Mouse (Mus musculus) embryonic facial prominence, embryonic 10.5 days (tissue): ENCODE results near the gene Naa25. TPM values are rescaled to one million over a fixed set of nuclear protein-coding genes. Genes with fewer than 3 reads are reported as not detected.
A peak's percentile ranks its signal among the peaks of the same experiment; 100 is the strongest.

Experiments used
- DNase-seq: peaks from one replicate; pipeline ENCODE4 v3.0.0-alpha.2; 2017; ENCODE audit warnings: low spot score
- H3K27ac ChIP-seq: fragments of 300-500 bp; sonication (generic); replicated peaks from 2 replicates; pipeline ENCODE4 v1.5.1; 2016; ENCODE audit warnings: mild to moderate bottlenecking
- H3K27me3 ChIP-seq: fragments of 300-500 bp; sonication (generic); replicated peaks from 2 replicates; pipeline ENCODE4 v1.6.1; 2016; ENCODE audit warnings: low read depth, mild to moderate bottlenecking; ENCODE audit not compliant: poor library complexity, severe bottlenecking
- H3K36me3 ChIP-seq: fragments of 300-500 bp; sonication (generic); replicated peaks from 2 replicates; pipeline ENCODE4 v1.6.1; 2016; ENCODE audit warnings: mild to moderate bottlenecking, moderate library complexity
- H3K4me1 ChIP-seq: fragments of 300-500 bp; sonication (generic); 2 replicates; pipeline ENCODE4 v1.6.1; 2016
- H3K4me3 ChIP-seq: fragments of 300-500 bp; sonication (generic); 2 replicates; pipeline ENCODE4 v1.5.1; 2016; ENCODE audit warnings: mild to moderate bottlenecking, moderate library complexity
- H3K9me3 ChIP-seq: fragments of 300-500 bp; sonication (generic); 2 replicates; pipeline ENCODE4 v1.6.1; 2016; ENCODE audit warnings: mild to moderate bottlenecking
- WGBS: fragments of 180-500 bp; shearing (Covaris S2); methylation state at CpG from one replicate; pipeline ENCODE4 v1.1.7; 2016; 5-methylcytosine and 5-hydroxymethylcytosine counted together
- polyA plus RNA-seq: library from polyadenylated mRNA; unstranded; fragments of >200 nt; fragmentation: Nextera tagmentation; extraction: Ambion mirVana; gene quantifications from 2 replicates; pipeline ENCODE4 v1.2.1, GENCODE M21; 2016

Gene Naa25
- polyA plus RNA-seq, 1 experiment from 2014 or later = 49.4 TPM

GRCm38 (mm10) chr5:121398146-121398964 lies 619 bp downstream of the Naa25 start:
- H3K4me3 ChIP-seq = peak overlapping the region; percentile 79
- peaks cover 40% of the 10 kb centered on the region for H3K36me3 ChIP-seq
- under 1% methylated on average over 67 of the region's 67 CpGs for WGBS
- H3K4me1 ChIP-seq = peaks cover 24% of the 10 kb centered on the region
- peak overlapping the region; percentile 89 for H3K27ac ChIP-seq
- H3K27me3 ChIP-seq = no peaks in the 10 kb centered on the region
- DNase-seq = peak; percentile 80
- no peaks in the 10 kb centered on the region for H3K9me3 ChIP-seq

GRCm38 (mm10) chr5:121398965-121399462 lies 1.3 kb downstream of the Naa25 start:
- WGBS = 60% methylated on average over 9 of the region's 9 CpGs

GRCm38 (mm10) chr5:121399540-121399939 lies 1.8 kb downstream of the Naa25 start:
- H3K4me3 ChIP-seq = peak overlapping the region; percentile 79
- peaks cover 24% of the 10 kb centered on the region for H3K4me1 ChIP-seq
- peaks cover 49% of the 10 kb centered on the region for H3K36me3 ChIP-seq
- no peaks in the 10 kb centered on the region for H3K27me3 ChIP-seq
- no peaks in the 10 kb centered on the region for H3K9me3 ChIP-seq
- H3K27ac ChIP-seq = no peak overlapping the region
- DNase-seq = no peak
- WGBS = 91% methylated on average over 5 of the region's 5 CpGs

More at GRCm38 (mm10) chr5:121398965-121399462, 1.3 kb downstream of the Naa25 start:
- peaks cover 46% of the 10 kb centered on the region for H3K36me3 ChIP-seq
- DNase-seq = no peak
- H3K27ac ChIP-seq = peak overlapping the region; percentile 89; the same call in 1 of the 2 replicates
- peak overlapping the region; percentile 79 for H3K4me3 ChIP-seq
- no peaks in the 10 kb centered on the region for H3K27me3 ChIP-seq
- peaks cover 24% of the 10 kb centered on the region for H3K4me1 ChIP-seq
- no peaks in the 10 kb centered on the region for H3K9me3 ChIP-seq

- Histone ChIP-seq H3K4me1 (peaks cover 24% of the 10 kb centered on the region), H3K27me3 (no peaks in the 10 kb centered on the region), H3K9me3 (no peaks in the 10 kb centered on the region), H3K27ac (no peak overlapping the region), H3K36me3 (peaks cover 49% of the 10 kb centered on the region), H3K4me3 (no peak overlapping the region)
- 75% methylated on average over 5 of the region's 5 CpGs for WGBS
- DNase-seq = no peak
Observed at GRCm38 (mm10) chr5:121400064-121400463, 2.3 kb downstream of the Naa25 start.

GRCm38 (mm10) chr5:121400849-121401248 lies 3.1 kb downstream of the Naa25 start:
- Histone ChIP-seq H3K4me3 (no peak overlapping the region), H3K27ac (no peak overlapping the region), H3K36me3 (peaks cover 56% of the 10 kb centered on the region), H3K9me3 (no peaks in the 10 kb centered on the region), H3K4me1 (peaks cover 24% of the 10 kb centered on the region), H3K27me3 (no peaks in the 10 kb centered on the region)
- WGBS = 89% methylated on average over 5 of the region's 5 CpGs
- no peak for DNase-seq

GRCm38 (mm10) chr5:121407856-121408255 lies 10.1 kb downstream of the Naa25 start:
- 90% methylated on average over 8 of the region's 8 CpGs for WGBS
- DNase-seq = no peak
- H3K4me1 ChIP-seq = no peaks in the 10 kb centered on the region
- H3K4me3 ChIP-seq = no peak overlapping the region
- no peak overlapping the region for H3K27ac ChIP-seq
- peaks cover 91% of the 10 kb centered on the region for H3K36me3 ChIP-seq
- H3K27me3 ChIP-seq = no peaks in the 10 kb centered on the region
- no peaks in the 10 kb centered on the region for H3K9me3 ChIP-seq

- H3K27me3 ChIP-seq = no peaks in the 10 kb centered on the region
- DNase-seq = no peak
- 96% methylated on average over 4 of the region's 4 CpGs for WGBS
- H3K27ac ChIP-seq = no peak overlapping the region
- H3K9me3 ChIP-seq = no peaks in the 10 kb centered on the region
- H3K4me1 ChIP-seq = no peaks in the 10 kb centered on the region
- H3K4me3 ChIP-seq = no peak overlapping the region
- H3K36me3 ChIP-seq = peaks cover 100% of the 10 kb centered on the region
Observed at GRCm38 (mm10) chr5:121410975-121411374, 13.2 kb downstream of the Naa25 start.

GRCm38 (mm10) chr5:121420721-121421120 lies 23.0 kb downstream of the Naa25 start:
- no peak overlapping the region for H3K4me3 ChIP-seq
- 95% methylated on average over 9 of the region's 9 CpGs for WGBS
- H3K27ac ChIP-seq = no peak overlapping the region
- peaks cover 100% of the 10 kb centered on the region for H3K36me3 ChIP-seq
- H3K4me1 ChIP-seq = no peaks in the 10 kb centered on the region
- no peaks in the 10 kb centered on the region for H3K9me3 ChIP-seq
- no peak for DNase-seq
- H3K27me3 ChIP-seq = no peaks in the 10 kb centered on the region

GRCm38 (mm10) chr5:121422787-121423186 lies 25.1 kb downstream of the Naa25 start:
- Histone ChIP-seq H3K36me3 (peaks cover 100% of the 10 kb centered on the region), H3K4me3 (no peak overlapping the region), H3K27ac (no peak overlapping the region), H3K4me1 (no peaks in the 10 kb centered on the region), H3K27me3 (no peaks in the 10 kb centered on the region), H3K9me3 (no peaks in the 10 kb centered on the region)
- 93% methylated on average over 6 of the region's 6 CpGs for WGBS
- DNase-seq = no peak

- Histone ChIP-seq H3K4me3 (no peak overlapping the region), H3K27me3 (no peaks in the 10 kb centered on the region), H3K36me3 (peaks cover 100% of the 10 kb centered on the region), H3K4me1 (no peaks in the 10 kb centered on the region), H3K9me3 (no peaks in the 10 kb centered on the region), H3K27ac (no peak overlapping the region)
- WGBS = 85% methylated on average over 10 of the region's 10 CpGs
- DNase-seq = no peak
Observed at GRCm38 (mm10) chr5:121423297-121423696, 25.6 kb downstream of the Naa25 start.

GRCm38 (mm10) chr5:121428954-121429353 lies 31.2 kb downstream of the Naa25 start:
- 89% methylated on average over 3 of the region's 3 CpGs for WGBS
- no peaks in the 10 kb centered on the region for H3K9me3 ChIP-seq
- no peak overlapping the region for H3K27ac ChIP-seq
- no peak overlapping the region for H3K4me3 ChIP-seq
- DNase-seq = no peak
- H3K36me3 ChIP-seq = peaks cover 100% of the 10 kb centered on the region
- H3K27me3 ChIP-seq = no peaks in the 10 kb centered on the region
- H3K4me1 ChIP-seq = no peaks in the 10 kb centered on the region

- Histone ChIP-seq H3K4me3 (no peak overlapping the region), H3K9me3 (no peaks in the 10 kb centered on the region), H3K27me3 (no peaks in the 10 kb centered on the region), H3K36me3 (peaks cover 100% of the 10 kb centered on the region), H3K4me1 (no peaks in the 10 kb centered on the region), H3K27ac (no peak overlapping the region)
- DNase-seq = no peak
- WGBS = 89% methylated on average over 5 of the region's 5 CpGs
Observed at GRCm38 (mm10) chr5:121438131-121438530, 40.4 kb downstream of the Naa25 start.

- Histone ChIP-seq H3K9me3 (no peaks in the 10 kb centered on the region), H3K27me3 (no peaks in the 10 kb centered on the region), H3K4me3 (no peak overlapping the region), H3K4me1 (no peaks in the 10 kb centered on the region), H3K36me3 (peaks cover 100% of the 10 kb centered on the region), H3K27ac (no peak overlapping the region)
- no peak for DNase-seq
- WGBS = 93% methylated on average over 11 of the region's 11 CpGs
Observed at GRCm38 (mm10) chr5:121438756-121439155, 41.0 kb downstream of the Naa25 start.
